Mouse (Mus musculus): ENCODE measurements around the gene Ccl1. TPM values are rescaled to one million over a fixed set of nuclear protein-coding genes. Genes with fewer than 3 reads are reported as not detected.

The Ccl1 gene
- polyA plus RNA-seq, 1 experiment = not detected

DNA sequence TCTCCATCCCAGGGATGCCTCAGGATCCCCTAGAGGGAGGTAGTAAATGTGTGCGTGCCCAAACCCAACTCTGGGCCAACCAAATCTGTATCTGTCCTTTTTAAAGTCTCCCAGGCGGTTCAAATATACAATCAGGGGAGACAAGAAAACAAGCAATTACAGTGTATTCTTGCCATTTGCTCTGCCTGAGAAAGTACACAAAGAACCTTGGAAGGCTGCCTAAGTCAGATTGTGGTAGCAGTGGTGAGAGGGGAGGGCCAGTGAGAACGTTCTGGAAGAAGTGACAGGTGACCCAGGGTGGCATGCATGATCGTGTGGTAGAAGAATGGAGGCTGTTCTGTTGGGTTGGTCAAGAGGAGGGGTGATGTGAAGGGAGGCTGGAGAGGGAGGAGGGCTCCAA, 46.4 kb downstream of the Ccl1 start:
- Histone ChIP-seq H3K36me3 (replicated peaks; ENCODE audit: low read length) (no peaks in the 10 kb centered on the region), H3K27me3 (replicated peaks) (peaks cover 39% of the 10 kb centered on the region), H3K4me1 (peaks cover 7% of the 10 kb centered on the region), H3K4me3 (replicated peaks) (no peak overlapping the region), H3K9me3 (no peaks in the 10 kb centered on the region)
- no peak for TF ChIP-seq FLI1 (IDR thresholded peaks at IDR 0.05; ENCODE audit: low read length)
- no peak for TF ChIP-seq GATA1 (IDR thresholded peaks at IDR 0.05; ENCODE audit: borderline replicate concordance, low read length)

DNA sequence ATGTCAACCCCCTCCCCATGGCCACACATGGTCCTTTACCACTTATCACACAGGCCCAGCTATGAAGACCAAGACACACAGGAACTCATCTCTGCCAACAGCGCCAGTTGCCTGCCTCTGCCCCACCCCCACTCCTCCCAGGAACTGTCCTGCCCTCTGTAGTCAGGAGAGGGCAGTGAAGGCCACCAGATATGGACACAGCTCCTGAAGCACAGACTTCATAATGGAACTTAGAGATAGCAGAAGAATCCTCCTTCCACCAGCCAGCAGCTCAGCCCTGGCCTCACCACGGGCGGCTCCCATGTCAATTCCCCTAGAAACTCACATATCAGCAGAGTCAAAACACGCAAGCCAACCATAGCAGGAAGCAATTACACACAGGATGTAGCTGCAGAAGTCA, 49.9 kb downstream of the Ccl1 start:
- Histone ChIP-seq H3K9me3 (no peaks in the 10 kb centered on the region), H3K4me1 (peaks cover 7% of the 10 kb centered on the region), H3K27me3 (replicated peaks) (peaks cover 63% of the 10 kb centered on the region), H3K36me3 (replicated peaks; ENCODE audit: low read length) (no peaks in the 10 kb centered on the region), H3K4me3 (replicated peaks) (no peak overlapping the region)
- TF ChIP-seq GATA1 (IDR thresholded peaks at IDR 0.05; ENCODE audit: borderline replicate concordance, low read length) (no peak), FLI1 (IDR thresholded peaks at IDR 0.05; ENCODE audit: low read length) (no peak)

DNA sequence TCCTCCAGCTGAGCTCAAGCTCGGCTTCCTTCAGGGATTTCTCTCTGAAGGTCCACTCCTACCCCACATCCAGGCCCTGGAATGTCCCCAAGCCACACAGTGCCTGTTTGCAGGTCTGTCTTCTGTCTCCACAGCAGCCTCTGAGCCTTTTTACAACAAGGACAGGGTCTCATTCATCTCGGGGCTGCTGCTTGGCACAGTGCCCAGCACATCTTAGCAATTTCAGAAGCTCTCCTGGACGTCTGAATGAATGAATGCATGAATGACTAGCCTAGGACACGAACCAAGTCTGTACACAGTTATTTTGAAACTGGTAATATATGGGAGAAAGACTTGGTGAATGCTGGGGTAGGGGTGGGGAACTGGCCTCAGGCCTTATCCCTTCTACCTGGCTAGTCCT, 52.1 kb downstream of the Ccl1 start:
- no peak for TF ChIP-seq FLI1 (IDR thresholded peaks at IDR 0.05; ENCODE audit: low read length)
- TF ChIP-seq GATA1 (IDR thresholded peaks at IDR 0.05; ENCODE audit: borderline replicate concordance, low read length) = no peak
- peaks cover 7% of the 10 kb centered on the region for H3K4me1 ChIP-seq
- peaks cover 64% of the 10 kb centered on the region for H3K27me3 ChIP-seq (replicated peaks)
- H3K4me3 ChIP-seq (replicated peaks) = no peak overlapping the region
- H3K36me3 ChIP-seq (replicated peaks; ENCODE audit: low read length) = no peaks in the 10 kb centered on the region
- H3K9me3 ChIP-seq = peaks cover 2% of the 10 kb centered on the region; the same call in 1 of the 2 replicates

DNA sequence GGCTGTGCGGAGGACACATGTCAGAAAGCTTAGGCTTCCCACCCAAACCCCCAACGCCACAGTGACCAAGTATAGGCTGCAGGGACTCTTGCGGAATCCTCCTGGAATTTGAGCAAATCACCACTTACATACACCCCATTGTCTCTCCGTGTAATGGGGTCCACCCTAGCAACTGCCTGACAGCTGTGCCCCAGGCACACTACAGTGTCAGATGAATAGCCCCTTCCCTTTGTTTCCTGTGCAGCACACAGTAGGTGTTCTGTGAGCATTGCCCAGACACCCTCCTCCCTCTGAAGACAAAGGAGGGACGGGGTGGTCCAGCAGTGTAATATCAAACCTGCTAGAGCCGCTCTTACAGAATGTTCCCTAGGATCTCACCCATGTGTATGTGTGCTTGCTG, 54.2 kb downstream of the Ccl1 start:
- Histone ChIP-seq H3K9me3 (peaks cover 8% of the 10 kb centered on the region; the same call in 1 of the 2 replicates), H3K4me1 (peaks cover 7% of the 10 kb centered on the region), H3K4me3 (replicated peaks) (no peak overlapping the region), H3K27me3 (replicated peaks) (peaks cover 52% of the 10 kb centered on the region), H3K36me3 (replicated peaks; ENCODE audit: low read length) (no peaks in the 10 kb centered on the region)
- TF ChIP-seq FLI1 (IDR thresholded peaks at IDR 0.05; ENCODE audit: low read length) (no peak), GATA1 (IDR thresholded peaks at IDR 0.05; ENCODE audit: borderline replicate concordance, low read length) (no peak)

- Histone ChIP-seq H3K9me3 (peaks cover 8% of the 10 kb centered on the region; the same call in 1 of the 2 replicates), H3K27me3 (replicated peaks) (peaks cover 50% of the 10 kb centered on the region), H3K36me3 (replicated peaks; ENCODE audit: low read length) (no peaks in the 10 kb centered on the region), H3K4me1 (no peaks in the 10 kb centered on the region), H3K4me3 (replicated peaks) (no peak overlapping the region)
- TF ChIP-seq FLI1 (IDR thresholded peaks at IDR 0.05; ENCODE audit: low read length) (no peak), GATA1 (IDR thresholded peaks at IDR 0.05; ENCODE audit: borderline replicate concordance, low read length) (no peak)
Measured at GRCm38 (mm10) chr11:82249945-82250344, 55.5 kb downstream of the Ccl1 start.

DNA sequence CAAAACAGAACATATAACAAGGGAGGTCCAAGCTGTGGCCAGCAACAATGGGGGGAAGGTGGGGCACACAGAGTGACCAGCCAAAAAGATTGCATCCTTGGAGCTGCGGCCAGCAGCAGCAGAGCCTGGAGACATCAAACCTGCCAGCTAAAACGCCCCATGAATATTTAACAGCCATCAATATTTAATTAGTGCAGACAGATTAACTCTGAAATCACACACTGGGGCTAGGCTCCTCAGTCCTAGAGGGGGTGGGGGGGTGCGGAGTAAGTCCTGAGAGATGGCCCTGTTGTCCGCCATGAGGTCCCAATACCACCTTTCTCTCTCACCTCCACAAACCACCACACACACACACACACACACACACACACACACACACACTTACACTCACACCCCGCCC, 68.1 kb downstream of the Ccl1 start:
- H3K36me3 ChIP-seq (replicated peaks; ENCODE audit: low read length) = no peaks in the 10 kb centered on the region
- H3K4me1 ChIP-seq = peaks cover 9% of the 10 kb centered on the region
- H3K9me3 ChIP-seq = no peaks in the 10 kb centered on the region
- H3K27me3 ChIP-seq (replicated peaks) = peaks cover 49% of the 10 kb centered on the region
- no peak overlapping the region for H3K4me3 ChIP-seq (replicated peaks)
- TF ChIP-seq FLI1 (IDR thresholded peaks at IDR 0.05; ENCODE audit: low read length) (no peak), GATA1 (IDR thresholded peaks at IDR 0.05; ENCODE audit: borderline replicate concordance, low read length) (no peak)

GRCm38 (mm10) chr11:82235551-82236207, 69.8 kb downstream of the Ccl1 start:
- H3K9me3 ChIP-seq = no peaks in the 10 kb centered on the region
- no peaks in the 10 kb centered on the region for H3K36me3 ChIP-seq (replicated peaks; ENCODE audit: low read length)
- H3K4me1 ChIP-seq = peaks cover 9% of the 10 kb centered on the region
- TF ChIP-seq GATA1 (IDR thresholded peaks at IDR 0.05; ENCODE audit: borderline replicate concordance, low read length) (no peak), FLI1 (IDR thresholded peaks at IDR 0.05; ENCODE audit: low read length) (no peak)
- peaks cover 59% of the 10 kb centered on the region for H3K27me3 ChIP-seq (replicated peaks)
- no peak overlapping the region for H3K4me3 ChIP-seq (replicated peaks)

- no peak for TF ChIP-seq FLI1 (IDR thresholded peaks at IDR 0.05; ENCODE audit: low read length)
- Histone ChIP-seq H3K9me3 (no peaks in the 10 kb centered on the region), H3K36me3 (replicated peaks; ENCODE audit: low read length) (no peaks in the 10 kb centered on the region), H3K4me3 (replicated peaks) (no peak overlapping the region), H3K27me3 (replicated peaks) (peaks cover 70% of the 10 kb centered on the region), H3K4me1 (peaks cover 9% of the 10 kb centered on the region)
Measured at GRCm38 (mm10) chr11:82233991-82234390, 71.5 kb downstream of the Ccl1 start.

DNA sequence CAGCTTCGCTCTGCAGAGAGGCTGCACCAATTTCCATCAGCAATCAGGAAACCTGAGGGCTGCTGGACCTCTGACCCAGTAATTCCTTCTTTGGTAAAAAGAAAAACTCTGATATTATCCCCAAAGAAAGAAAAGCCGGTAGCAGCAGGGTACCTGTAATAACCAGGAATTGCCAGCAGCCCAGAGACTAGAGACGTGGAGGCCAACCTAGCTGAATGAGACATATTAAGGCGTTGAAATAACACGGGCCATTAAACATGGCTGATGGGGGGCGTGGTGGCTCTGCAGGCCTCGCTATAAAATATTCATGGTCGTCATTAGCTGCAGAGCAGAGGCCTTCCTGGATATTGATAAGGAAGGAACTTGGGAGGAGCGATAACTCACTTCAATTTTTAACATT, 78.5 kb downstream of the Ccl1 start:
- Histone ChIP-seq H3K9me3 (no peaks in the 10 kb centered on the region), H3K27me3 (replicated peaks) (peaks cover 66% of the 10 kb centered on the region), H3K4me3 (replicated peaks) (no peak overlapping the region), H3K36me3 (replicated peaks; ENCODE audit: low read length) (no peaks in the 10 kb centered on the region), H3K4me1 (no peaks in the 10 kb centered on the region)
- TF ChIP-seq GATA1 (IDR thresholded peaks at IDR 0.05; ENCODE audit: borderline replicate concordance, low read length) (no peak), FLI1 (IDR thresholded peaks at IDR 0.05; ENCODE audit: low read length) (no peak)

DNA sequence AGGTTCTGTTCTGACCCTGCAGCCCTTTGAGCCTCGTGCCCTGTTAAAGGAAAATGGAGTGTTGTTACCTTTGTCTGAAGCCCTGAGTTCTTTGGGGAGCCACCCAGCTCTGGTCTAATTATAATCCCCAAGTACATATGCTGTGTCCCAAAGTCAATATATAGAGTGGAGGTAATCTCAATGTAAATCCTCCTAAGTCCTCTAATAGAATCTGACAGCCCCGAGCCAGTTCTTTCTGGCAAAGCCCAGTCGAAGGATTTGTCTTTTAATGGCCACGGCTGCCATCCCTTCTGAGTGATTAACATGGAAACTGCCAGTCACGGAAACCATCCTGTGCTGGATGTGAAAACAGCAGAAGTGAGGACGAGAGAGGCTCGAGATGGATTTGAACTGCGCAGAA, 79.6 kb downstream of the Ccl1 start:
- TF ChIP-seq GATA1 (IDR thresholded peaks at IDR 0.05; ENCODE audit: borderline replicate concordance, low read length) = no peak
- no peak for TF ChIP-seq FLI1 (IDR thresholded peaks at IDR 0.05; ENCODE audit: low read length)
- Histone ChIP-seq H3K4me3 (replicated peaks) (no peak overlapping the region), H3K27me3 (replicated peaks) (peaks cover 62% of the 10 kb centered on the region), H3K9me3 (no peaks in the 10 kb centered on the region), H3K4me1 (no peaks in the 10 kb centered on the region), H3K36me3 (replicated peaks; ENCODE audit: low read length) (no peaks in the 10 kb centered on the region)
